ENCODE assay signal across 29 mouse cellular contexts in the genomic region with DNA sequence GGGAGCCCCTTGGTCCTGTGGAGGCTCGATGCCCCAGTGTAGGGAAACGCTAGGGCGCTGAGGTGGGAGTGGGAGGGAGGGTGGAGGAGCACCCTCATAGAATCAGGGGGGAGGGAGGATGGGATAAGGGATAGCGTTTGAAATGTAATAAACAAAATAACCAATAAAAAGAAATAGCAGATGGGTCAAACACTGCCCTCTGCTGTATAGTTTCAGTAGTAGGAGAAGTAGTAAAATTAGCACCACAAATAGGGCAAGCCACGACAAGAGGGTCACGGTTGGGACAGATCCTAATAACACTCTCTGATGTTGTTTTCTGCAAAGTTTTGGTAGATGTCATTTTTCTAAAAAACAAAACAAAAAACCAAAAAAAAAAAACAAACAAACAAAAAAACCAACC.
DNase-seq lines count a peak whose midpoint lies in the region; ATAC-seq and TF ChIP-seq lines count a peak whose summit lies in the region.
"Had no signal": no experiment of that assay in that cellular context is flagged by ENCODE, and none has a peak within 500 bp of the region (broad histone marks: within the 10 kb centered on the region; RNA-seq: fewer than 3 reads in every experiment).

No protein-coding gene starts in this region.

- no peak overlapping the region for H3K9ac ChIP-seq in heart, adult 2 months (ENCODE audit: low read depth, low read length)
- H3K9ac ChIP-seq in lung, embryonic 14.5 days = no peak overlapping the region
- no peak overlapping the region for H3K9ac ChIP-seq in neural tube, embryonic 15.5 days (replicated peaks)
- H3K9ac ChIP-seq: embryonic facial prominence, embryonic 13.5 days; forebrain, embryonic 15.5 days; heart, embryonic 13.5 days; limb, embryonic 13.5 days; midbrain, embryonic 12.5 days; neural tube, embryonic 13.5 days had no signal

- no peaks in the 10 kb centered on the region for H3K36me3 ChIP-seq in heart, adult 2 months (ENCODE audit: control insufficient read depth, insufficient read depth, low read length)
- H3K36me3 ChIP-seq in lung, embryonic 14.5 days (ENCODE audit: insufficient read depth) = no peaks in the 10 kb centered on the region
- no peaks in the 10 kb centered on the region for H3K36me3 ChIP-seq in neural tube, embryonic 15.5 days
- H3K36me3 ChIP-seq: embryonic facial prominence, embryonic 13.5 days; forebrain, embryonic 10.5 days; forebrain, embryonic 15.5 days; G1E; heart, embryonic 13.5 days; hindbrain, embryonic 10.5 days; limb, embryonic 13.5 days; midbrain, embryonic 12.5 days; neural tube, embryonic 13.5 days had no signal

- H3K79me2 ChIP-seq in heart, adult 2 months (replicated peaks; ENCODE audit: control insufficient read depth, insufficient read depth, low read length) = no peaks in the 10 kb centered on the region

- intact Hi-C loops in heart, adult 2 months (cut with DNase I) = no loop called here
- intact Hi-C loops in heart, postnatal 10 days (cut with DNase I) = loop anchor here (5.0 kb wide), 1 partner anchor 75 kb away; no protein-coding TSS in a partner anchor

- H3K4me1 ChIP-seq in heart, adult 2 months (ENCODE audit: control insufficient read depth, insufficient read depth, low read length) = no peaks in the 10 kb centered on the region
- H3K4me1 ChIP-seq in lung, embryonic 14.5 days (ENCODE audit: insufficient read depth) = no peaks in the 10 kb centered on the region
- no peaks in the 10 kb centered on the region for H3K4me1 ChIP-seq in neural tube, embryonic 15.5 days
- H3K4me1 ChIP-seq: embryonic facial prominence, embryonic 13.5 days; forebrain, embryonic 10.5 days; forebrain, embryonic 15.5 days; heart, embryonic 13.5 days; hindbrain, embryonic 10.5 days; midbrain, embryonic 12.5 days had no signal

- TF ChIP-seq EP300 in heart, adult 2 months (IDR thresholded peaks at IDR 0.05; ENCODE audit: insufficient read depth, low read depth, low read length) = no peak

- H3K9me3 ChIP-seq in lung, embryonic 14.5 days (ENCODE audit: low read depth, low read length) = no peaks in the 10 kb centered on the region
- no peaks in the 10 kb centered on the region for H3K9me3 ChIP-seq in neural tube, embryonic 15.5 days (replicated peaks)
- H3K9me3 ChIP-seq: embryonic facial prominence, embryonic 13.5 days; forebrain, embryonic 10.5 days; forebrain, embryonic 15.5 days; G1E; heart, embryonic 13.5 days; hindbrain, embryonic 10.5 days; limb, embryonic 13.5 days; midbrain, embryonic 12.5 days; neural tube, embryonic 13.5 days had no signal

- H3K4me3 ChIP-seq in heart, adult 2 months = no peak overlapping the region
- no peak overlapping the region for H3K4me3 ChIP-seq in lung, embryonic 14.5 days (ENCODE audit: low read depth, low read length)
- H3K4me3 ChIP-seq in neural tube, embryonic 15.5 days (replicated peaks) = no peak overlapping the region
- H3K4me3 ChIP-seq: embryonic facial prominence, embryonic 13.5 days; forebrain, embryonic 10.5 days; forebrain, embryonic 15.5 days; heart, embryonic 13.5 days; hindbrain, embryonic 10.5 days; limb, embryonic 13.5 days; midbrain, embryonic 12.5 days; neural tube, embryonic 13.5 days had no signal

- ATAC-seq in lung, embryonic 14.5 days (ENCODE audit: insufficient read depth) = no peak
- ATAC-seq in neural tube, embryonic 15.5 days (ENCODE audit: low FRiP score) = no peak
- ATAC-seq: forebrain, embryonic 15.5 days; hindbrain, embryonic 16.5 days had no signal

- peak; percentile 39 for TF ChIP-seq CTCF in heart, adult 2 months (IDR thresholded peaks at IDR 0.05)
- peak; percentile 27; the same call in 1 of the 2 replicates for TF ChIP-seq CTCF in lung, embryonic 14.5 days (IDR thresholded peaks at IDR 0.05; ENCODE audit: low read depth)

- 70% methylated on average over 6 of the region's 6 CpGs for WGBS in heart, adult 2 months
- WGBS in lung, embryonic 14.5 days = 76% methylated on average over 6 of the region's 6 CpGs
- WGBS in neural tube, embryonic 15.5 days = 75% methylated on average over 6 of the region's 6 CpGs

- no peak overlapping the region for H3K4me2 ChIP-seq in lung, embryonic 14.5 days
- H3K4me2 ChIP-seq in neural tube, embryonic 15.5 days = no peak overlapping the region
- H3K4me2 ChIP-seq: embryonic facial prominence, embryonic 13.5 days; forebrain, embryonic 15.5 days; heart, embryonic 13.5 days; limb, embryonic 13.5 days; liver, embryonic 11.5 days; midbrain, embryonic 12.5 days; neural tube, embryonic 13.5 days had no signal

- H3K27me3 ChIP-seq in heart, adult 2 months (ENCODE audit: control insufficient read depth, insufficient read depth, low read length) = no peaks in the 10 kb centered on the region
- H3K27me3 ChIP-seq in lung, embryonic 14.5 days (ENCODE audit: insufficient read depth, low read length) = no peaks in the 10 kb centered on the region
- H3K27me3 ChIP-seq in neural tube, embryonic 15.5 days (replicated peaks) = no peaks in the 10 kb centered on the region
- H3K27me3 ChIP-seq: embryonic facial prominence, embryonic 13.5 days; forebrain, embryonic 15.5 days; heart, embryonic 13.5 days; limb, embryonic 13.5 days; midbrain, embryonic 12.5 days; neural tube, embryonic 13.5 days had no signal

- no peak overlapping the region for H3K27ac ChIP-seq in heart, adult 2 months
- H3K27ac ChIP-seq in lung, embryonic 14.5 days (ENCODE audit: low read depth) = no peak overlapping the region
- no peak overlapping the region for H3K27ac ChIP-seq in neural tube, embryonic 15.5 days (replicated peaks)
- H3K27ac ChIP-seq: embryonic facial prominence, embryonic 13.5 days; forebrain, embryonic 10.5 days; forebrain, embryonic 15.5 days; heart, embryonic 13.5 days; hindbrain, embryonic 10.5 days; limb, embryonic 13.5 days; midbrain, embryonic 12.5 days; neural tube, embryonic 13.5 days had no signal

- TF ChIP-seq POLR2A in heart, adult 2 months (IDR thresholded peaks at IDR 0.05; ENCODE audit: insufficient read depth, low read depth, low read length) = no peak

- no peak for DNase-seq in heart, adult 2 months
- no peak for DNase-seq in heart, postnatal 10 days
- no peak for DNase-seq in lung, embryonic 14.5 days
- DNase-seq in lung, adult 18-20 months = no peak
- DNase-seq in A20 (ENCODE audit: low read depth, low spot score) (peak; percentile 16), adipocyte (ENCODE audit: low spot score) (peak; percentile 10)
- DNase-seq in spleen, postnatal 10 days (ENCODE audit: low spot score in 2 of 2) = no peak
- DNase-seq: adrenal gland, adult 2 months; cerebellum, adult 9-10 months; cerebellum, postnatal 36 days; heart, postnatal 14 days; kidney, adult 9 months; kidney, postnatal 14 days; lung, adult 2 months; lung, postnatal 36 days; thymus, adult 18-20 months; thymus, postnatal 25 days had no signal

Comparison
In these comparisons a context has a peak if more than half of its experiments do, and no peak if none do; other contexts are left out.
1. DNase-seq: peak in A20 (single experiment) and adipocyte (single experiment); none in heart, adult 2 months (0 of 2), heart, postnatal 10 days (0 of 2), lung, embryonic 14.5 days (single experiment), lung, adult 18-20 months (0 of 2) and spleen, postnatal 10 days (0 of 2).